Mouse (Mus musculus) heart, postnatal 25 days (tissue): ENCODE results near the gene AI837181. TPM values are rescaled to one million over a fixed set of nuclear protein-coding genes. Genes with fewer than 3 reads are reported as not detected.

ENCODE experiments used
- DNase-seq: peaks from one replicate; pipeline ENCODE4 v3.0.0; 2022; ENCODE audit warnings: low spot score
- intact Hi-C: fragments of 180-260 bp; cut with DNase I; formaldehyde crosslinking; loops from one replicate; pipeline ENCODE4 v1.15.1; 2025
- total RNA-seq, 2 experiments: library from RNA; stranded (reverse); gene quantifications; 2 replicates each; pipeline ENCODE4 v1.2.3; 2021

Gene AI837181
- total RNA-seq, 2 experiments from 2014 or later: 34.9 to 36.2 TPM

DNA sequence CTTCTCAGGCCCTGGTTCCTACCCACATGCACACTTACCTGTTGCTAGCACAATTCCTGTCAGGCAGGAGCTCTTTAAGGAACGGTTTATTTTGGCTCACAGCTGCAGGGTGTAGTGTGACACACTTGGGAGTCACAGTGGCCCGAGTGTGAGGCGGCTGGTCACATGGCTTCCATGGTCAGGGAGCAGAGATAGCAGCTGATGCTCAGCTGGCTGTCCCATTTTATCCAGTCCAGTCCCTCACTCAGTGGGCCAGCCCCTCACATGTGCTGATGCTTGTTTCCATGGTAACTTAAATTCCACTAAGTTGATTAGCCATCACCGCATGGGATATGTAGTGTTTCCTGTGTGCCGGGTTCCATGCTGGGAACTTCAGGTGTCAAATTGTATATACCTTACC is 13.0 kb upstream of the AI837181 start:
- DNase-seq: no peak
- intact Hi-C loops: no loop called here

DNA sequence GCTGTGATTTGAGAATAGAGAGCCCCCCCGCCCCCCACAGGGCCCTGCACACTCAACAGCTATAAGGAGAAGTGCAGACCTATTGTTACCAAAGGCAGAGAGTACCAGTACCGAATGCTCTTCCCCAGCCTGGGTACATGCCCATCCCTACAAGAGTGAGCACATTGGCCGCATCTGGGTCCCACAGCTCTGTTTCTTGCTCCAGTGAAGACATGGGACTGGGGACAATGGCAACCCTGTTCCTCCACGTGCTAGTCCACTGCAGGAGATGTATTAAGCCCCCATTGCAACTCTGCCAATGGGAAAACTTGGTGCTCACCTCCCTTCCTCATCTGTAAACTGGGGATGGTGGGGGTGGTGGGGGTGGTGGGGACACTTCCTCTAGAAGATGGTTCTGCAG is 11.1 kb upstream of the AI837181 start:
- intact Hi-C loops: no loop called here
- no peak for DNase-seq

DNA sequence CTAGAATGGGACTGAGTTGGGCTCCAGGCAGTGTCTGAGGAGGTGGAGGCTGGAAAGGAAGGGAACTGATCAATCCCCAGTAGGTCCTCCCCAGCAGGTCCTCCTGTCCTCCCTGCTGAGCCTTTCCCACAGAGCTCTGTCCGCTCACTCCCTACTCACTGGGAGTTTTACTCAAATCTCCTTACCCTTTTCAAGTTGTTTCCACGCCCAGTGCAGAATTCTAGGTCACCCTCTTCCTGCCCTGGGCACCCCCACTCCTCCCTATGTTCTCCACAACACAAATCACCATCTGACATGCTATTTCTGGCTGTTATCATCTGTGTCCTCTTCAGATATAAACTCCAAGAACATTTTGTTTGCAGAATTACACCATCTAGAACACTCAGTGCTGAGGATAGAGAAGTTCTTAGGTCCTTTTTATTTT is 10.4 kb upstream of the AI837181 start:
- intact Hi-C loops: no loop called here

DNA sequence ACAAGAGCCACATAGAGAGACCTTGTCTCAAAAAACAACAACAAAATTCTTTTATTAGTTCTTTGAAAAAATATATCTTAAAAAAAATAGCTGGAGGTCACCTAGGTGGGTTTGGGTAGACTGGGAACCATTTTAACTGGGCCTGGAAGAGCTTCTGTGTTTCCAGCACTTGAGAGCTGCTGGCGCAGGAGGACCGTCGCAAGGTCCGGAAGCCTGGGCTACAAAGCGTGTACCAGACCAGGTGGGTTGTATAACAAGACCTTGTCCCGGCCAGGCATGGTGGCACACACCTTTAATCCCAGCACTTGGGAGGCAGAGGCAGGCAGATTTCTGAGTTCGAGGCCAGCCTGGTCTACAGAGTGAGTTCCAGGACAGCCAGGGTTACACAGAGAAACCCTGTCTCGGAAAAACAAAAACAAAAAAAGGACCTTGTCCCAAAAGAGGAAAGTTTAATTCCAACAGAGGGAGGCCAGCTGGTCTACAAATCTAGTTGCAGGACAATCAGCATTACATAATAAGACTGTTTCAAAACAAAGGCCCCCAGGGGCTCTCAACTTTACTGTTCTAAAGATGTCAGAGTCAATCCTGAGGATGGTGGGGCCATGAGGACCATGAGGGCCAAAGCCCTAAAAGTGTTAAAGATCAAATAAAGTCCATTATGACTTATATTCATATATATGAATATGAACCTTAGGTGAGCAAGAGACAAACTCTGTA is 6.0 kb upstream of the AI837181 start:
- intact Hi-C loops: no loop called here
- DNase-seq: no peak

More for the DNA sequence above, 10.4 kb upstream of the AI837181 start:
- DNase-seq: peak; percentile 53

DNA sequence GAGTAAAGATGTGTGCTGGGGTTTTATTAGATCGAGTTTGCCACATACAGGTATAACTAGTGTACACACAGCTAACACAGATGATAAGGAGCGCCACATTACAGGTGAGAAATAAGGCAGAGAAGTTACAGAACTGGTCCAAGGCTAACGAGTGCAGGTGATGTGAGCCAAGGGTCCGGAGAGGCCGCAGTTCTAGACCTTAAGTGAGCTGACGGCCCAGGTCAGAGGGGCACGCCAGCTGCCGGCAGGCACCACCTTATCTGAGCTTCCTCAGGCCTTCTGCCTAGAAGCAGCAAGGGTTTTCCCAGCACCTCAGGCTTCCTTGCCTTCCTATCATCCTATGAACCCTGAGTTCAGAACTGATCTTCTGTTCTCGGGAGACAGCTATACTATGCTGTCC is 5.3 kb upstream of the AI837181 start:
- DNase-seq: no peak
- intact Hi-C loops: no loop called here

DNA sequence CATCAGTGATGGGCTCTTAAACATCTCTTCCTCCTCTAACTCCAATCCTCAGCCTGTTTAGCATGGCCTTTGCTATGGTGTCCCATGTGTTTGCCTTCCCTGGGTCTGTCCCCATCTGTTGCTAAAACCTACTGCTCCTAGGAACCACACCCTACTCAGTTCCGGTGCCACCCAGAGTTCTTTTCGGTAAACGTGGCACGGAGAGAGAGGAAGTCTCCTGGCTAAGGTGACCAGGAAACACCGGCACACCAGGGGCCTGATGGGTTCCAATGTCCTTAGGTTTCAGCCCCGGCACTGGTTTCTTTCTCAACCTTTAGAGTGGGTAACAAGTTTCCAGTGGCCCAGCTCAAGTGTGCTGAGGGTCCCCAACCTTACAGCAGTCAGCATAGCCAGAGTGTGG is 4.4 kb upstream of the AI837181 start:
- intact Hi-C loops: no loop called here
- no peak for DNase-seq

DNA sequence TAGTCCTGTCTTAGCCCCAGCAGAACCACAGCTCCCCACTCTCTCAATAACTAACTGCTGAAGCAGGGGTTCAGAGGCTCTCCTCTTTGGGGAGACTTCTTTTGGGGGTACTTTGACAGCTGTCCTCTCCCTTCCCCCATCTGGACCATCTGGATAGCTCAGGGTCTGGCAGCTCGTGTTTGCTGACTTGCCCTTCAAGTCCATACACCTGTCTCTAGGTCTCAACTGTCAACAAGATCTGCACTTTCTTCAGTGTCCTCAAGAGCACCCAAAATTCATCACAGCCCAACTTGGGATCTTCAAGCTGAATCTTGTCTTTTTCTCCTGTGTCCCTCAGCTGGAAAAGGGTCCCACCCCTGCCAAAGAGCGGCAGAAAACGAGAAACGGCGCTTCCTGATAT is 3.2 kb upstream of the AI837181 start:
- no peak for DNase-seq
- intact Hi-C loops: no loop called here

DNA sequence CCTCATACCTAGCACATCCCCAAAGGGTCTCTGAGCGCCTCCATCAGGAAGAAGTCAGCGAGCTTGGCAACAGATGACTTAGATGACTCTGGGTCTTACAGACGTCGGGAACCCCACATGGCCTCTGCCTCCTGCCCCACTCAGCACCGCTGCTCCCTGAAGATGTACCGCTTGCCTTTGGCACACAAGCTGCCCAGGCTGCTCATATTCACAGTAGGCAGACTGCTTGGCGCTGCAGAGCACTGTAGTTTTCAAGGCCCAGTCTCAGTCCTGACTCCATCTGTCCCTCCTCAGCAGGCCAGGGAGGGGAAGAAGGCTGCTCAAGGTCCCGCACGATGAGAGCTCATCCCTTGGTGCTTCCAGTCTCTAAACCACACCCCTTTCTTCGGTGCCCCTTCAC is 2.7 kb upstream of the AI837181 start:
- intact Hi-C loops: no loop called here
- no peak for DNase-seq

DNA sequence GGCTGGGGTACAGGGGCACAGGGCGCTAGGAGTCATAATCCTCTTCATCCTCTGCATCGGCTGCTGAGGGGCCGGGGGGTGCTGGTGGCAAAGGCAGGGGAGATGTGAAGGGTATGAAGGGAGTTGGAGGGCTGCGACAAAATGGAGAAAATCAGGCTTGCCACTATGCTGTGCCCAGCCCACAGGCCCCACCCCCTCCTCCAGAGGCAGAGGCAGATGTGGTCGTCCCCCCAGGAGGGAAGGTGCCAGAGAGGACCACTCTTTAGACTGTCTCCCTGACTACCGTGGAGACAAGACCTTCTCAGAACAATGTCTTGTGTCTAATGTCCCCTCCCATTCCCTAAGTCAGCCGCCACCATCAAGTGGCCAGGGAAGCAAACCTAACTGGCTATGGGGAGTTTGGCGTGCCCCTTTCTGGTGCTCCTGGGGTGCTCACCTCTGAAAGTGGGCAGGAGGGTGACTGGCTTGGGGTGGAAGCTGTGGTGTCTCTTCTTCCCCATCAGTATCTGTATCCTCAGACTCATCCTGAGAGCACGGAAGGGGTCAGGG is 2.0 kb upstream of the AI837181 start:
- no peak for DNase-seq
- intact Hi-C loops: no loop called here

DNA sequence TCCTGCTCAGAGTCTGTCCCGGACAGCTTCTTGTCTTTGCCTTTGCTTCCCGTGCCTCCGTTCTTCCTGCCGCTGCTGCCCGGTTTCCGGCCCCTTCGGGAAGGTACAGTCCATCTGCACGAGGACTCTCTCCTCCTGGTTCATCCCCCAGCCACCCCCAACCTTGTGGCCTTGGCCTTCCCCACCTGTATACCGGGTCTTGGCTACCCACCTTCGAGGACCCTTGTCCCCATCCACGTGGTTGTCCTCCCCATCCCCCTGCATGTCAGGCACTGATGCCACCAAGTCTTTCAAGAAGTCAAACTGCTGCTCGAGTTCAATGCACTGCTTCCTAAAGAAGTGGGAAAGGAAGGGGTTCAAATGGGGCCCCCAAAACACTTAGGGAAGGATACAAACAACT is 1.4 kb upstream of the AI837181 start:
- DNase-seq: no peak
- intact Hi-C loops: no loop called here

DNA sequence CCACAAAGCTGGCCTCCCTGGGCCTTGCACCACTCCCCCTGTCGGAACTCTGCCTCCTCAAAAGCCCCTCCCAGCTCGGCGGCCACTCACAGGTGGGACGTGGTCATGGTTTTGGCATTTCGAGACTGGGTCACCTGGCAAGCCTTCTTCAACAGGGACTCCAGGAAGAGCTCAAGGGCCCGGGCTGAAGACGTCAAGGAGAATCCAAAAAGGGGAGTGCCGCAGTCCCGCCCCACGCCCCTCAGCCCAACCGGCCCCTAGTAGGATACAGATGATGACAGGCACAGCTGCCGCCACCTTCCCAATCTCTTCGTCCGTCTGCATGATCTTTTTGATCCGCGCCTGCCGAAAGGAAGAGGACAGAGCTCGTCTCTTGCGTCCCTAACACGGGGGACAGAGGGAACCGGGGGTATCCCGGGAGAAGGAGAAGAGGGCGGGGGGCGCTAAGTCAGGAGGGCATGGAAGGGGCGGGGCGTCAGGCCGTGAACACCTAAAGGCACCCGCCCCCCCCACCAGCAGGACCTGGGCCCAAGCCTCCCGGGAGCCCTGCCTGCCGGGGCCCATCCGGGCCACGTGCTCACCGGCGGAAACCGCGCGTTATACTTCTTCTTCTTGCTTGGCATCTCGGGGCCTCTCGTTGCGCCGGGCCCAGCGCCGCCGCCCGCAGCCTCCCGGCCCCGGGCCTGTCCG is 707 bp upstream of the AI837181 start:
- intact Hi-C loops: loop anchor here (2.0 kb wide), 1 partner anchor 33 kb away; no protein-coding TSS in a partner anchor

DNA sequence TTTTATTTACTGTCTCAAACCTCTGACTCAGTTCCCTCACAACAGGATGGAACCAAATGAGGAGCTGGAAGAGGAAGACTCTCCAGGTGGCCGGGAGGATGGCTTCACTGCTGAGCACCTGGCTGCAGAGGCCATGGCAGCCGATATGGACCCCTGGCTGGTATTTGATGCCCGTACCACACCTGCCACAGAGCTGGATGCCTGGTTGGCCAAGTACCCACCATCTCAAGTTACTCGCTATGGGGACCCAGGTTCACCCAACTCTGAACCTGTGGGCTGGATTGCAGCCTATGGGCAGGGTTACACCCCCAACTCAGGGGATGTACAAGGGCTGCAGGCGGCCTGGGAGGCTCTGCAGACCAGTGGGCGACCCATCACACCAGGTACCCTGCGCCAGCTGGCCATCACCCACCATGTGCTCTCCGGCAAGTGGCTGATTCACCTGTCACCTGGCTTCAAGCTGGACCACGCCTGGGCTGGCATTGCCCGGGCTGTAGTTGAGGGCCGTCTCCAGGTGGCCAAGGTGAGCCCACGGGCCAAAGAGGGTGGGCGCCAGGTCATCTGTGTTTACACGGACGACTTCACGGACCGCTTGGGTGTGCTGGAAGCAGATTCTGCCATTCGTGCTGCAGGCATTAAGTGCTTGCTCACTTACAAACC is 1.1 kb downstream of the AI837181 start:
- intact Hi-C loops: loop anchor here (2.0 kb wide), 1 partner anchor 35 kb away; no protein-coding TSS in a partner anchor
- DNase-seq: no peak

More for the DNA sequence above, 707 bp upstream of the AI837181 start:
- DNase-seq: no peak

DNA sequence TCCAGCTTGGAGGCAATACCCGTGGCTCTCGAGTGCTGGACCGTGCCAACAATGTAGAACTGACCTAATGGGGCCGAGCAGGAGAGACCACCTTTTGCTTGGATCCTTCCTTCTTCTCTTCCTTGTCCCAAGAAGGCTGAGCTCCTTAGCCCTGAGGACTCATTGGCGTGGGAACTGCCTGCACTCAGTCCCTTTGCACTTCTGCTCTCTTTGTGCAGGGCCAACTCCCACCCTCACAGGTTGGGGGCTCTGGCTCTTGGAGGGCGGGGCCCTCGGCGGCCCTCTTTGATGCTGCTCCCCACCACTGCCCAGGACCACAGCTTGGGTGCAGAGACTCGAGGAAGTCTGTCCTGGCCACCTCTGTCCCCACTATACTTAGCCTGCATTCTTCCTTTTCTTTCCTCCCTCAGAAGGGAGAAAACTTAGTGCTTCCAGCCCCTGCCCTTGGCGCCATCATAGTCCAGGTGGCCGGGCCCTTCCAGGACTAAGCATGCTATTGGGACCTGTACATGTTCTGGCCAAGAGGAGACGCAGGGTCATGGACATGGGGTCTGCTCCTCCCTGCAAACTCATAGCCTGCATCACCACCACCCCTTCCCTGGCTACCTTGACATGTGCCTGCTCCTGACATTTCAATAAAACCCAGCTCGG is 1.8 kb downstream of the AI837181 start:
- no peak for DNase-seq
- intact Hi-C loops: no loop called here

DNA sequence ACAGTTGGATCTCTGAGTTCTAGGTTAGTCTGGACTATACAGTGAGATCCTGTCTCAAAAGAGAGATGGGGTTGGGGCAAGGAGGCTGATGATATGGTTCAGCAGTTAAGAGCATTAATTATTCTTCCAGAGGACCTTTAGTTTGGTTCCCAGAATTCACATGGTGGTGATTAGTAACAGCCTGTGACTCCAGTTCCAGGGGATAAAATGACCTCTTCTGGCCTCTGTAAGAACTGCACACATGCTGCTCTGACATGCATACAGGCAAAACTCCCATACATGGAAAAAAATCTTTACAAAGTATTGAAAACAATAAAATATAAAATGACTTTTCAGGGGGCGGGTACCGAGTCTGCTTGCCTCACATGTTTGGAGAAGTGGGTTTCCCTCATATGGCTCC is 3.1 kb downstream of the AI837181 start:
- DNase-seq: no peak
- intact Hi-C loops: loop anchor here (2.0 kb wide), 1 partner anchor 59 kb away; no protein-coding TSS in a partner anchor

DNA sequence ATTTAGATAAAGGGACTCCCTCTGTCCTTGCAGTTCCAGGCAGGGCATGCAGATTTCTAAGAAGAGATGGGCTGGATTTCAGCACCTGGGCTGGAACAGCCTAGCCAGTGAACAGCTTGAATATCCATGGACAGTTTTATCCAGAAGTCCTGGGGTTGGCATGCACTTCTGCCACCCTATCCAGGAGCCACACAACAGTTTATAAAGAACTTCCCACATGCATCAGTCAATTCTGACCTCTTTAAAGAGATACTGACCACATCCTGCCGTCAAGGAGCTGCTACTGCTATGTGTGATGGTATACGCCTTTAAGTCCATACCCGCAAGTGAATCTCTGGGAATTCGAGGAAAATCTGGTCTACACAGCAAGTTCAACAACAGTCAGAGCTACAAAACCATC is 4.3 kb downstream of the AI837181 start:
- no peak for DNase-seq
- intact Hi-C loops: loop anchor here (2.0 kb wide), 1 partner anchor 60 kb away; no protein-coding TSS in a partner anchor

DNA sequence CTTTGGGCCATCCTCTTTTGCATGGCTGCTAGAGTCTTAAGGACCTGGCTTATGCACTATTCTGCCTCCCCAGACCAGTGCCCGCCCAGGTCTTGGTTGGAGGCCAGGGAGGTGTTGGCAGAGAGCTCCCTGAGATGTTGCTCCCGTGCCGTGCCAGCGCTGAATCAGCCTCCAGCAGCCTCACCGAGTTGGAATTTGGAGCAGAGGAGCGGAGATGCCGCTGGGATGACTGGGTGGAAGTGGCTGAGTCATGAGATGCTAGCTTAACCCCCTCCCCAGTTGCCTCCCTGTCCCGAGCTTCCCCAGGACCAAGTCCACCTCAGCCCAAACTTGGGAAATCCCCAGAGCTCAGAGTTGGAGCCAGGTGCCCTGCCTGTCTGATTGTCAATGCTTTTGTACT is 4.9 kb downstream of the AI837181 start:
- DNase-seq: no peak
- intact Hi-C loops: loop anchor here (2.0 kb wide), 1 partner anchor 61 kb away; no protein-coding TSS in a partner anchor

DNA sequence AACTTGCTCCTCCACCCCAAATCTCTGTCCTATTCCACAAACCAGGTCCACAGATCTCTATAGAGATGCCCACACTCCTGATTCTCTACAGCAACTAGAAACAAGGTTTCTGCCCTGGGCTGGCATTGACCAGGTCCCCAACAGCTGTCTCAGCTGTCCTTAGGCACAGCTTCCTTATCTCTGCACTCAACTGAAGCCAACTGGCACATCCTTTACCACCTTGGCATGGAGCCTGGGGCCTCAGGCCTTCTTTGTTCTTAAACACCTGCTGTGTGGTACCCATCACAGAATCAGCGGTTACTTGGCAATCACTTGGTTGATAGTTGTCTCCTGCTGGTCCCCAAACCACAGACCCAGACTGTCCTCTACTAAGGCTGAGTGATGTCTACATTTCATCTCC is 5.5 kb downstream of the AI837181 start:
- intact Hi-C loops: no loop called here
- DNase-seq: no peak

DNA sequence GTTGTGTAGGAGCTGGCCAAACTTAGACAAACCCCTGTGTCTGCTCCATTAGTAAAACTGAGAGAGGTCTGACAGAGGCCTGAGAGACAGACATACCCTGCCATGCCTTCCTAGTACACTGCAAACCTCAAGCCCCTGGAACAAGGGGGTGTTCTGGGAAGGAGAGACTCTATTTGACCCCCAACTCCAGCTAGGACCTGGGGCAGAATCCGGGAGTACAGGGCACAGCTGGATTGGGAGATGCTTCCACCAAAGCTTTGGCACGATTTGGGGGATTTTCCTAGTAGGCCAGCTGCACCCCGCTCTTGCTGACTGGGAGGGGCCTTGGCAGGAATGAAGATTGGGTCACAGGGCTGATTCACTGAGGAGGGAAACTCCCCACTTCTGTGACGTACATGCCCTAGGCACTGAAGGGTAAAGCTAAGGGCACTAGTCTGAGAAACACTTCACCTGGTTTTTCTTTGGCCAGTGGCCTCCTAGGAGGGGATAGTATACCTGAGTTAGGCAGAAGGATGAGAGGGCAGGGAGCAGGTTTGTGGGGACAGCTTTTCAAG is 7.0 kb downstream of the AI837181 start:
- DNase-seq: no peak
- intact Hi-C loops: no loop called here

DNA sequence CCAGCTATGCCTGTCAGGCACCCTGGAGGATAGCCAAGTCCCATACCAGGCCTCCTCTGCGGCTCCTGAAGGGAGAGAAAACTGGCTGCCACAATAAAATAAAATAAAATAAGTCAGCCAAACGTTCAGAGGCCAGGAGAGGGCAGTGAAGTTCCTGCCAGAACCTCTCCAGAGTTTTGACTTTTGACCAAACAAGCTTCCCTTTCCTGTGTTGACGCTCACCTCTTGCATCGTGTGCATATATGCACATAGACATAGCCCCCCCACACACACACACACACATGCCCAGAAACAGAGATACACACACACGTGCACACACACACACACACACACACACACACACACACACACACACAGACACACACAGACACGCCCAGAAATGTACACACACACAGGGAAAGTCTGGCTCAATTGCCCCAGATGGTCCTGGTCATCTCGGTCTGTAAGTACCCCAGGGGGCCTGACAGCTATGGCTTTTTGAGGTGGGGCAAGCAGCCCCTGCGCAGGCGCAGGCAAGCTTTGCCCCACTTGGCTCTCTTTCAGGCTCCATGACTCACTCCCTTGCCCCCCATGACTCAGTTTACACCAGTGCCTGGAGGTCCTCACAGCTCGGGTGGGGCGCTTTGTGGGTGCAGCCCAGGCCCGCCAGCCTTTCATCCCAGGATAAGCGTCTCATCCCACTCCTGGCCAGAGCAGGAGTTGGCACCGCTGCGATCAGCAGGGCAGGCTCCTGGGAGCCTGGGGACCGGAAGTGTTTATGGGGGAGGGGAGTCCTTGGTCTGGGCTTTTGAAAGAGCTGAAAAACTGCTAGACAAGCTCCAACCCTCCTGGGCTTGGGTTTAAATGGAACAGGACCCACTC is 8.3 kb downstream of the AI837181 start:
- intact Hi-C loops: loop anchor here (1.0 kb wide), 1 partner anchor 54 kb away; no protein-coding TSS in a partner anchor
- DNase-seq: no peak
